Mouse (Mus musculus) CD4-positive helper T cell, adult 2 months (primary cell): ENCODE measurements around the gene Zc3h7a.

ENCODE experiments used
- DNase-seq: peaks from one replicate; pipeline ENCODE4 v3.0.0-alpha.2; 2012; ENCODE audit warnings: low read depth, missing footprints, low spot score

Gene Zc3h7a

DNA sequence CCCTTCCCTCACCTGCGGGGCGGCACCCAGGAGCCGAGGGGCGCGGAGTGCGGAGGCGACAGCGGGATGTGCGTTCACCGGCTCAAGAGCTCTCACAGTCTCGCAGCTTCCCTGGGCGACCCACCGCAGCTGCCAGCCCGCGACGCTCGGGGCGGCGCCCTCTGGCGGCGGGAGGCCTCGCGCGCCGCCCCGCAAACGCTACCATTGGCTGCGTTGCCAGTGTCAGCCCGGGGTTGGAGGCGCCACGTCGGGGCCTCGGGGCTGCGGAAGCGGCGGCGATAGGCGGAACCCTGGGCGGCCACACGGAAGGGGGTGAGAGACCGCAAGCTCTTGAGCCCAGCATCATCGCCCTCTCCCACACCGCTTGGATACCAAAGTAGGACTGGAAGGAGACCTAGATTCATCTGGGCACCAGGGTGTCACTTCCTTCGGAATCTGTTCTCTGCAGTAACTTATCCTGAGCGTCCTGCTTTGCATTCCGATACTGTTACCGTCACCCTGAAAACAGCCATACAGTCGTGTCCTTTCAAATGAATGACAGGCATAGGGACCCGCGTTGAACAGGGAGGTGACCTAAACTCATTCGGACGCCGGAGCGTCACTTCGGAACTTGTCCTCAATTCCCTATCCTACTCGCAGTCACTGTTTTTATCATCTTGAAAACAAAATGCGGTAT lies at the start of gene Zc3h7a:
Zc3h7a (minus strand) TSS at position 186 of the 676 bp plus-strand sequence.
- peak; percentile 96 for DNase-seq

DNA sequence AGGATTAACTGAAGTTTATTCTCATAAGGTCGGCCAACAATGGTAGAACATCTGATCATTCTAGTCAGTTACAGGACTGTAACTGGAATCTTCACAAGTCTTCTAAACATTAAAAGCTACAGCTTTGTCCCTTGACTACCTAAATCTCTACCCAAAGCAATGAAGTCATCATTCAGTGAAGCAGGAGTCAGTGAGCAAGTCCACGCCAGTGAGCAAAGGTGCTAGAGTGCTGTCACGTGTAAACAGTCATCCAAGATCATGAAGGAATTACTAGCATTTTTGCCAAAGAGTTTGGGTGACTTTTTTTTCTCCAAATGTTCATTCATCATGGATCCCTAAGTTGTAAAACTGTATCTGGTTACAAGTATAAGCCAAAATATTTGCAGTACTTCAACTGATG lies 41.6 kb upstream of the Zc3h7a start:
- DNase-seq = no peak

DNA sequence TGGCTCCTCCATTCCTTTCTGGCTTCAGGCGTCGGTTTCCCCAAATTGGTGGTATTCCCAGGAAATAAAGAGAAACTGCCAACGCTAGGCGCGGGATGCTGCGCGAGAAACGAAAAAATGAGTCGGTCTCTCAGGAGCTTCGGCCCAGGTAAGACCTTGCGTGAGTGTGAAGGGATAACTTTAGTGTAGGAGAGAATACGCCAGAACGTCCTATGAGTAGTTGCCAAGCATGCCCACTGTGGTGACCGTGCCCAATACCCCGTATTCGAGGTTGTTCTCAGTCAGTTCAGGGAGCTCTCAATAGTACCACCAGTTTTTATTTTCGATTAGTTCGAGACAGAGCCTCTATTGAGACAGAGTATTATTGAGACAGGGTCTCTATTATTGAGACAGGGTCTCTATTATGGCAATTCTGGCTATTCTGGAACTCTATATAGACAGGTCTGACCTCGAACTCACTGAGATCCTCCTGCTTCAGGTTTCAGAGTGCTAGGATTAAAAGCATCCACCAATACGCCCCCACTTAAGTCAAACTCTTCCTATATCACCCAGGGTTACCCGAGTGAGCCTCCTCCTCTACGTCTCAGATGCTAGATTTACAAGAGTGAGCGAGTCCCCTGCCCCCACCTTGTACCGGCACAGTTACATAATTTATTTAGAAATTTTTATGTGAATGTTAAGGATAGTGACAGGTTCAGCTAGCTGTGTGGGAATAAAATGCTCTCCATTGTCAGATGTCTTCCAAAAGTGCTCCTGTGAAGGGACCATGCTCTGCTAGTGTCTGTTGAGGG lies 27.6 kb upstream of the Zc3h7a start:
- no peak for DNase-seq

DNA sequence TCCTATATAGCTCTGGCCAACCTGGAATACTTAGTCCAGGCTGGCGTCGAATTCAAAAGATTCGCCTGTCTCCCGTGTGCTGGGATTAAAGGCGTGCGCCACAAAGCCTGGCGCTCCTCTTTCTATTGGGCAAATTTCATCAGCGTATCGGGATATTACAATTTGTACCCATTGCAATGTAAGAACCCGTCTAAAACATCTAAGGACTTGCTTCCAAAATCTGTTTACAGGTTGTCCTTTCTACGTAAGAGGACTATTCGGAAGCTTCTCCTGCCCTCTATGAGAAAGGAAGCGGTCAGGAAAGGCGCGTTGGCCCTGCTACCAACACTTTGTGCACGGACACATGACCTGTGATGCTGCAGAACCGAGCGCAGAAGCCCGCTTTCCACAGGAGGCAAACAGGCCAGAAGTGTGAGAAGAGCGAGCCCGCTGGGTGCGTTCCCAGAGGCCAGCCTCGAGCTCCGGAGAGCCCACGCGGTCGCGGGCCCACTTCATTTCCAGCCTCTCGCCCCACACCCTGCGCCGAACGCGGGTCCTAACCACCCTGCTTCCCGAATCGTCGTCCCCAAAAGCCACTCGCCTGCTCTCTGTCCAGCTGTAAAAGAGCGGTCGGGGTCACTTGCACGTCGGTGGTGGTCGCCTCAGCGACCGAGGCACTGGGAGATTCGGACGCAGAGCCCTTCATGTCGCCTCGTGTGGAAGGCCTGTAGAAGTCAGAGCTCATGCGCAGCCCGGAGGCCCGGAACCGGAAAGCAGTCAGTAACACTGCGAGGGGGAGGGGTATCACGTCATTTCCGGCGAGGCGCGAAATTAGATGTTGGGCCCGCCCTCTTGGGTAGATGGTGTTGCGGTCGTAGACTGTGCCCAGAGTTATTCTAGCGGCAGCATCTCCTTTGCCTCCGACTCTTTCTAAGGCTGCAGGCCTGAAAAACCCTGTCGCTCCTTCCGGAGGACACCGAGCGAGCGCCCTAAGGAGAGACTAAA lies 26.7 kb upstream of the Zc3h7a start, which contains the start of gene Rsl1d1:
Rsl1d1 (minus strand) TSS at position 761 of the 984 bp plus-strand sequence.
- DNase-seq = peak; percentile 97

GRCm38 (mm10) chr16:11201740-11202394 lies 25.7 kb upstream of the Zc3h7a start:
- DNase-seq = no peak

DNA sequence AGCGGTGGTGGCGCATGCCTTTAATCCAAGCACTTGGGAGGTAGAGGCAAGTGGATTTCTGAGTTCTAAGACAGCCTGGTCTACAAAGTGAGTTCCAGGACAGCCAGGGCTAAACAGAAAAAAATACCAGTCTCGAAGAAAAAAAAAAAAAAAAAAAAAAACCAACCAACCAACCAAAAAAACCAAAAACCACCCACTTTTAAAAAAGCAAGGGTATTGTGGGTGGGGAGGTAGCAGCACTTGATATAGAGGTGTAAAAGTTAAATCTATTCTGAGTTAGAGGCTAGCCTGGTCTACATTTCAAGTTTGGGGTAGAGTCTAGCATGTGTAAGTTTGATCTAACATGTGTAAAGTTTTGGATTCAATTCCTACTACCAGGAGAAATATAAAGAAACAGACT lies 24.1 kb upstream of the Zc3h7a start:
- no peak for DNase-seq

DNA sequence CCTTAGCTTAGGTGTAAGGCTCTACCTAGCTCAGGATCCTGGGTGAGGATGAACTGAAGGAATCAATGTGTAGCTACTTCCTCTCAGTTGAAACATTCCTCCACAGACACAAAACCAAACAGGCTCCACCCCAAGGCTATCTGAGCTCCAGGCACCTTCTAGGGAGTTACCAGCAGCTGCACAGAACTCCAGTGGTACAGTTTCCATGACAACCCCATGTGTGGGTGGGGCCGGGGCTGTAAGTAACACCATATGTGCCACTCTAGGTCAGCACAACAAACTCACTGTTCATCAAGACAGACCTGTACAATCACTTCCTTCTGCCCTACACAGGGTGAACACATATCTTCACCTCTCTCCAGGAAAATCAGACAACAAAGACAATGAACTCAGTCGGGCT lies 22.3 kb upstream of the Zc3h7a start:
- peak; percentile 16 for DNase-seq

DNA sequence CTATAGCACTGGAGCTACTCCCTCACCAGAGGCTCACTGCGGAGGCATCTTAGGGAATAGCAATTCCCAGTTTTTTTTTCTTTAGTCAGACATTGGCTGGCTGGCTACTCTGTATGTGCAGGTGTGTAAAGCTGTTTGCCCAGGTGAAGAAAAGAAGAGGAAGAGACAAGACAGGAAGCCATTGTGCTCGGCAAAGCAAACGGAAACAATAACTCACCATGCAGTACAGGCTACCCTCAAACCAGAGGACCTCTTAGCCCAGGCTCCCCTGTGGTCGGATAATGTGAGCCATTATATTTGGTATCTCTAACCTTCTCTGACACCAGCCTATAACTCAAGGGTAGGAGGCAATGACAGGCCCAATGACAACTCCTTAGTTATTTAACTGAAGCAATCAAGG lies 20.9 kb upstream of the Zc3h7a start:
- DNase-seq = no peak

- no peak for DNase-seq
Measured at GRCm38 (mm10) chr16:11193231-11193630, 17.0 kb upstream of the Zc3h7a start.

- no peak for DNase-seq
Measured at GRCm38 (mm10) chr16:11190150-11190549, 14.0 kb upstream of the Zc3h7a start.

DNA sequence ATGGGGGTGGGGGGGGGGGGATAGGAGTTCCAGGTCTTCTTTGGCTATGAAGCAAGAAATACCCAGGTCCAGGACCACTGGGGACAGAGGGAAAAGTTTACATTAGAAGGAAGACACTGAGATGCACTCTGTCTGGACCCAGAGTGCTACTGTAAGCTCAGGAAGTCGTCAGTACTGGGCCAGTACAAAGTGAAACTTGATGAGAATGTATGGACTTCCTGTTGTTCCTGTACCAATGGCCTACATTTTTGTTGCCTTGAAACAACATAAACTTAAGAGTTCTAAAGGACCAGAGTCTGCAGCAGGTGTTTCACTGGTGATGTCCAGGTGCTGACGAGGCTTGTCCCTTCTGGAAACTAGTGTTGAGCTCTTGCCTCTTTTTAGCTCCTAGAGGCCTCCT lies 1.2 kb upstream of the Zc3h7a start:
- DNase-seq = peak; percentile 45

DNA sequence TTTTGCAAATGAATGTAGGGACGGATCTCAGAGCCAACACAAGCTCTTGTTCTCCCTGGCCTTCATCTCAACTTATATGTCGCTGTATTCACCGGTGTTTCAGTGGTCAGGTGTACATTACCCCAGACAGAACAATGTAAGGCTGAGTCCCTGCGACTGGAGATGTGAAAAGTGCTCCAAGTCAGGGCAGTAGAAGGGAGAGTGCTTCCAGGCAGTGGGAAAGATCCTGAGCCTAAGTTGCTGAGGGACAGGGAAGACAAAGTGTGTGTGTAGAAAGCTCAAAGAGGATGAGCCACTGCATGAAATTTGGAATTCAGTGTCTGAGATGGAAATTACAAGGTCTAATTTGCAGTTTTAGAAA lies 671 bp upstream of the Zc3h7a start:
- no peak for DNase-seq

DNA sequence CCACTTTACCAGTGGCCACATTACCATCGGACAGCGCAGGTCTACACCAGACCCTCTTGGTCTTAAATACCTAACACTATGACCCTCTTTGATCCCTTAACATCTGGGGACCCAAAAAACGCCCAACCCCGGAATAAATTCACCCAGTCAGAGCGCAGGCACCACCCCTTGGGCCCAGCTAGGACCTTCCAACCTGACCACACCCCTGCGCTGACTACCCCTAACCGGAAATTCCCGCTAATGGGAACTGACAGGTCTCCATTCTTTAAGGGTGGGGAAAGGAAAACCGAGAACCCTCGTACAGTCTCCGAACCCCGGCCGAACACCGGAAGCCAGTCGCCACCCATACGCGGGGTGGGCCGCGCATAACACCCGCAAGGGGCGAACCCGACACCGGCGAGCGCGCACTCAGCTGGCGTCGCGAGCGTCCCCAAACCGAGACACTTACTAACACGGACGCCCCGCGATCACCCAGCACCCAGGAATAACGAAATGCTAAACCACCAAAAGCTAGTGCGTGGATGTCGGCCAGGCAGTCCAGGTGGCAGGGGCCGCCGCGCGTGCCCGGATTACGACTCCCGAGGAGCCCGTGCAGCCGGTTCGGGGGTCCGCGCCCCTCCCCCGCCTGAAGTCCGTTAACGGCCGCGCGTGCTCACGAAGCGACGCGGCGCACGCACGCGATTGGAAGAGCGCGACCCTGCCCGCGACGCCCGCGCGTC lies 545 bp downstream of the Zc3h7a start:
- DNase-seq = peak; percentile 73

- no peak for DNase-seq
Measured at GRCm38 (mm10) chr16:11175100-11175488, 1.1 kb downstream of the Zc3h7a start.

- DNase-seq = peak; percentile 77
Measured at GRCm38 (mm10) chr16:11174671-11175081, 1.5 kb downstream of the Zc3h7a start.

DNA sequence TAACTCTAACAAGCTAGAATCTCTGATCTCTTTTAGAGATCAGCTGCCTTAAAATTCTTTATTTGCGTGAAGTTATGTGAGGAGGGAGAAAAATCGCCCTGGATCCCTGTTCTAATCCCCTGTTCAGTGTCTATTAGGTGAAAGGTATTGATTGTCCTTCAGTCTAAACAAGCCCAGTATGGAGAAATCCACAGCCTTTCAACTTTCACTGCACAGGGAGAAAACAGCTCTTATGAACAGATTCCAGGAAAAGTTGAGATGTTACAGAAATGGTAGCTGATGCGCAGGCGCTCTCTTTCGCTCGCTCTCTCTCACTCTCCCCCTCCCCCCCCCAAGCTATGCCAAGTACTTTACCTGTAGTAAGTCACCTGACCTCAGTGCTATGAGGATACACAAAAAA lies 4.5 kb downstream of the Zc3h7a start:
- no peak for DNase-seq

GRCm38 (mm10) chr16:11166431-11166830 lies 9.8 kb downstream of the Zc3h7a start:
- no peak for DNase-seq

- DNase-seq = no peak
Measured at GRCm38 (mm10) chr16:11164695-11165255, 11.4 kb downstream of the Zc3h7a start.

- peak; percentile 87 for DNase-seq
Measured at GRCm38 (mm10) chr16:11157721-11158120, 18.5 kb downstream of the Zc3h7a start.

DNA sequence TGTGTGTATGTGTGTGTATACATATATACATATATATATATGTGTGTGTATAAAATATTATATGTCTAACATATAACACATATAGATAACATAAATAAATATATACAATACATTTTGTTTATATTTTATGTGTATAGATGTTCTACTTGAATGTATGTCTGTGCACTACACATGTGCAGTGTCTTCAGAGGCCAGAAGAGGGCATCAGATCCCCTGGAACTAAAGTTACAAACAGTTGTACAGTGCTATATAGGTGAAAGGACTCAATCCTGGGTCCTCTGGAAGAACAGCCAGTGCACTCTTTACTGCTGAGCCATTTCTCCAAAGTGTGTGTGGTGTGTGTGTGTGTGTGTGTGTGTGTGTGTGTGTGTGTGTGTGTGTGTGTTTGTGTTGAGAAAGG lies 21.7 kb downstream of the Zc3h7a start:
- DNase-seq = no peak
